Mouse (Mus musculus) C2C12 (cell line): ENCODE measurements at regions not wholly inside any gene's neighbourhood (a gene's known extent, or its start where the extent isn't known, plus 50 kb on each side); places are given as distances from the start of the nearest gene placed in this dataset.

ENCODE experiments used
- CEBPB ChIP-seq: IDR thresholded peaks from one replicate; pipeline ENCODE4 v1.6.1; 2011; ENCODE audit warnings: low read depth, mild to moderate bottlenecking, control low read depth, moderate library complexity
- CTCF ChIP-seq: IDR thresholded peaks from one replicate; pipeline ENCODE4 v1.5.1; 2011; ENCODE audit not compliant: control insufficient read depth, insufficient read depth, insufficient read length
- MYOG ChIP-seq: IDR thresholded peaks from one replicate; pipeline ENCODE4 v1.6.1; 2011; ENCODE audit not compliant: control insufficient read depth, insufficient read length; ENCODE audit errors: extremely low read depth
- USF1 ChIP-seq: IDR thresholded peaks from one replicate; pipeline ENCODE4 v1.6.1; 2011; ENCODE audit warnings: low read depth, mild to moderate bottlenecking, control low read depth, moderate library complexity

DNA sequence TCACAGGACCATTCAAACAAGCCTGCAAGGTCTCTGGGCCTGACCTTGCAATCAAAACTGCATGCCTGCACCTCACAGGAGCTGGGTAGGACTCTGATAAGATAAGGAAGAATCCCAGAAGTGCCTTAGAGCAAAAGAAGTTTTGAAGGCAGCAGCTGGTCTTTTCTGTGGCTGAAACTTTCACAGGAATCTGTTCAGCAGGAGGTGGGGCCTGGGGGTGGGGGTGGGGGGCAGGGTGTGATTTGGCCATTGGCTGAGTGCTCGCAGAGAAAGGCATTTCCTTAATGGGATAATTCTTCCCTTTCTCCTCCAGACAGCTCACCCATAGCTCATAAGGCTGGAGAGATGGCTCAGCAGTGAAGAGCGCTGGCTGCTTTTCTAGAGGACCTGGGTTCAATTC lies 195.8 kb downstream of the Opa1 start:
- TF ChIP-seq CTCF, result no peak
- no peak for TF ChIP-seq CEBPB
- TF ChIP-seq MYOG, result no peak
- no peak for TF ChIP-seq USF1
